Mouse (Mus musculus): Measurements from ENCODE around the gene Olfr488. TPM values are rescaled to one million over a fixed set of nuclear protein-coding genes. Genes with fewer than 3 reads are reported as not detected.
"Not testable (repeated sequence)": the region's sequence is repeated elsewhere in the genome, so short reads cannot be mapped to it uniquely, and the experiment has no call there.

Olfr488 gene
- not detected in 2 replicates for polyA plus RNA-seq (2014; fragmentation: Nextera tagmentation; extraction: Ambion mirVana)

DNA sequence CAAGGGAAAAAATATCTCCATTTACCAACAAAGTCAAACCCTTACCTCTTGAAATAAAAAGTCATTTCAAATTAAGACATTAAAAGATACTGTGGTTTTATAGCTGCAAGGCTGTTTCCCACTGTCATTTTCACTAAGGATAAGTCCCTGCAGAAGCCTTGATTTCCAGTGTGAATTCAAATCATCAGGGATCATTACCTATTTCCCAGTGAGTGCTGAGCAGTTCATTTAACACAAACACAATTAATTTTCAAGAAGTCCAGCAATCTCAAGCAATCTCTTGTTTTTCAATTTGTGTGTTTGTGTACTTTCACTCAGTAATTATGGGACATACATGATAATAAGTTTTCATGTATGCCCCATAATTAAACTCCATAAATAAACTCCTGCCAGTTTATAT lies at the start of gene Olfr488:
Olfr488 (minus strand) TSS at position 101 of the 400 bp plus-strand sequence.
- Histone ChIP-seq H3K9ac (replicated peaks; ENCODE audit: low read depth, low read length) (no peak within 1 kb of the TSS), H3K4me3 (ENCODE audit: low read depth, low read length) (no peak within 1 kb of the TSS), H3K27me3 (ENCODE audit: control insufficient read depth, insufficient read depth, low read length) (no peaks in the 10 kb centered on the region), H3K4me1 (ENCODE audit: control insufficient read depth, insufficient read depth, low read length) (no peaks in the 10 kb centered on the region), H3K36me3 (ENCODE audit: control insufficient read depth, insufficient read depth, low read length) (no peaks in the 10 kb centered on the region), H3K4me2 (ENCODE audit: low read depth, low read length) (no peak within 1 kb of the TSS), H3K9me3 (ENCODE audit: control insufficient read depth, low read length) (no peaks in the 10 kb centered on the region), H3K27ac (ENCODE audit: low read depth, low read length) (no peak within 1 kb of the TSS)
- ATAC-seq (ENCODE audit: low read depth) = no peak

DNA sequence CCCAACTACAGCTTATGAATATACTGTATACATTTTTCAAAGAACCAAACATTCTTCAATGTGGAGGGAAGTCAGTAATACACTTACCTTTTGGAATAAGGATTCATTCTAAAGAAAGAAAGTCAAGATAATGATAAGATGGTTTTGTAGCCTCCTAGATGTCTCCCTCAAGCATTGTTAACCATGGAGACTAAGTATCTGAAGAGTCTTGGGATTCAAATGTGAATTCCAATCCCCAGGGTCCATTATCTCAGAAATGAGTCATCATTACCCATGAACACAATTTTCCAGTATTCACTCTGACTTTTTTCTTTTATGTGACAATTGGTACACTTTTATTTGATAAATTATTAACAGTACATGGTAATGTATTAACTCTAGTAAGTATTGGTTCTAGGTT lies 30.7 kb upstream of the Olfr488 start, which contains the start of gene Olfr490:
Olfr490 (minus strand) TSS at position 101 of the 400 bp plus-strand sequence.
- Histone ChIP-seq H3K27me3 (ENCODE audit: control insufficient read depth, insufficient read depth, low read length) (no peaks in the 10 kb centered on the region), H3K27ac (ENCODE audit: low read depth, low read length) (no peak within 1 kb of the TSS), H3K9me3 (ENCODE audit: control insufficient read depth, low read length) (no peaks in the 10 kb centered on the region), H3K4me3 (ENCODE audit: low read depth, low read length) (no peak within 1 kb of the TSS), H3K4me1 (ENCODE audit: control insufficient read depth, insufficient read depth, low read length) (no peaks in the 10 kb centered on the region), H3K36me3 (ENCODE audit: control insufficient read depth, insufficient read depth, low read length) (no peaks in the 10 kb centered on the region), H3K4me2 (ENCODE audit: low read depth, low read length) (no peak within 1 kb of the TSS), H3K9ac (replicated peaks; ENCODE audit: low read depth, low read length) (no peak within 1 kb of the TSS)
- ATAC-seq (ENCODE audit: low read depth) = no peak

DNA sequence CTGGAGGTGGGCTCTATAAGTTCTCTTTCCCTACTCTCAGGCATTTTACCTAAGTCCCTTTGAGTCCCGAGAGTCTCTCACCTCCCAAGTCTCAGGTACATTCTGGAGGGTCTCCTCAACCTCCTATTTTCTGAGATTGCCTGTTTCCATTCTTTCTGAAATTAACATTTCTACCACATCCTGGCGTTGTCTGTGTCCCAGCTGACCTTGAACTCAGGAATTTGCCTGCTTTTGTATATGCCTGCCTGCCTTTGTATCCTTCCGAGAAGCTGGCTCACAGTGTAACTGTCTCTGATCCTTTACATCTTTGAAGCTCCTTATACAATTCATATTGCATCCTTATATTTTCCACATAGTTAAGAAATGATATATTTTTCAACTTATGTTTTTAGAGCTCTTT lies 24.6 kb downstream of the Olfr488 start:
- H3K36me3 ChIP-seq (ENCODE audit: control insufficient read depth, insufficient read depth, low read length) = no peaks in the 10 kb centered on the region
- no peaks in the 10 kb centered on the region for H3K27me3 ChIP-seq (ENCODE audit: control insufficient read depth, insufficient read depth, low read length)
- no peak overlapping the region for H3K4me3 ChIP-seq (ENCODE audit: low read depth, low read length)
- 89% methylated on average over 3 of the region's 3 CpGs for whole genome bisulfite sequencing
- no peak overlapping the region for H3K9ac ChIP-seq (replicated peaks; ENCODE audit: low read depth, low read length)
- H3K4me2 ChIP-seq (ENCODE audit: low read depth, low read length) = no peak overlapping the region
- H3K27ac ChIP-seq (ENCODE audit: low read depth, low read length) = no peak overlapping the region
- H3K9me3 ChIP-seq (ENCODE audit: control insufficient read depth, low read length) = no peaks in the 10 kb centered on the region
- no peaks in the 10 kb centered on the region for H3K4me1 ChIP-seq (ENCODE audit: control insufficient read depth, insufficient read depth, low read length)
- no peak for ATAC-seq (ENCODE audit: low read depth)

DNA sequence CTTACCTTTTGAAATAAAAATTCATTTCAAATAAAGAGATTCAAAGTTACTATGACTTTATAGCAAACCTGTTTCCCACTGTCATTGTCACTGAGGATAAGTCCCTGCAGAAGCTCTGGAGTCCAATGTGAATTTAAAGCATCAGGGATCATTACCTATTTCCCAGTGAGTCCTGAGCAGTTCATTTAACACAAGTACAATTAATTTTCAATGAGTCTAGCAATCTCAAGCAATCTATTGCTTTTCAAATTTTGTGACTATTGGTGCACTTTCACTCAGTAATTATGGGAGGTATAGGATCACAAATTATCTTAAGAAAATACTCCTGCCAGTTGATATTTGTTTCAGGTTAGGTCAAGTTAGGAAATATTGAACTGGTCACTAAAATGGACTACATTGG lies 43.6 kb downstream of the Olfr488 start, which contains the start of gene Olfr487:
Olfr487 (minus strand) TSS at position 101 of the 400 bp plus-strand sequence.
- not testable (repeated sequence) for H3K4me2 ChIP-seq (ENCODE audit: low read depth, low read length); H3K27ac ChIP-seq (ENCODE audit: low read depth, low read length); H3K4me3 ChIP-seq (ENCODE audit: low read depth, low read length); H3K36me3 ChIP-seq (ENCODE audit: control insufficient read depth, insufficient read depth, low read length); H3K4me1 ChIP-seq (ENCODE audit: control insufficient read depth, insufficient read depth, low read length); H3K9me3 ChIP-seq (ENCODE audit: control insufficient read depth, low read length); H3K9ac ChIP-seq (replicated peaks; ENCODE audit: low read depth, low read length); H3K27me3 ChIP-seq (ENCODE audit: control insufficient read depth, insufficient read depth, low read length); ATAC-seq (ENCODE audit: low read depth)

Other genes starting within 250 kb of the Olfr488 start
- not detected in 2 replicates for gene Olfr478, start 224.4 kb downstream of the Olfr488 start, polyA plus RNA-seq (2014; fragmentation: Nextera tagmentation; extraction: Ambion mirVana)
- gene Olfr479, start 207.7 kb downstream of the Olfr488 start, polyA plus RNA-seq (2014; fragmentation: Nextera tagmentation; extraction: Ambion mirVana) = not detected in 2 replicates
- not detected in 2 replicates for gene Olfr480, start 191.0 kb downstream of the Olfr488 start, polyA plus RNA-seq (2014; fragmentation: Nextera tagmentation; extraction: Ambion mirVana)
- gene Olfr481, start 178.5 kb downstream of the Olfr488 start, polyA plus RNA-seq (2014; fragmentation: Nextera tagmentation; extraction: Ambion mirVana) = not detected in 2 replicates
- not detected in 2 replicates for gene Olfr482, start 160.8 kb downstream of the Olfr488 start, polyA plus RNA-seq (2014; fragmentation: Nextera tagmentation; extraction: Ambion mirVana)
- gene Olfr483, start 157.5 kb downstream of the Olfr488 start, polyA plus RNA-seq (2014; fragmentation: Nextera tagmentation; extraction: Ambion mirVana) = not detected in 2 replicates
- not detected in 2 replicates for gene Olfr484, start 130.9 kb downstream of the Olfr488 start, polyA plus RNA-seq (2014; fragmentation: Nextera tagmentation; extraction: Ambion mirVana)
- not detected in 2 replicates for gene Olfr485, start 98.5 kb downstream of the Olfr488 start, polyA plus RNA-seq (2014; fragmentation: Nextera tagmentation; extraction: Ambion mirVana)
- not detected in 2 replicates for gene Olfr486, start 85.6 kb downstream of the Olfr488 start, polyA plus RNA-seq (2014; fragmentation: Nextera tagmentation; extraction: Ambion mirVana)
- not detected in 2 replicates for gene Olfr487, start 43.7 kb downstream of the Olfr488 start, polyA plus RNA-seq (2014; fragmentation: Nextera tagmentation; extraction: Ambion mirVana)
- gene Olfr490, start 30.6 kb upstream of the Olfr488 start, polyA plus RNA-seq (2014; fragmentation: Nextera tagmentation; extraction: Ambion mirVana) = not detected in 2 replicates
- not detected in 2 replicates for gene Olfr491, start 55.1 kb upstream of the Olfr488 start, polyA plus RNA-seq (2014; fragmentation: Nextera tagmentation; extraction: Ambion mirVana)
- gene Olfr492, start 65.3 kb upstream of the Olfr488 start, polyA plus RNA-seq (2014; fragmentation: Nextera tagmentation; extraction: Ambion mirVana) = not detected in 2 replicates
- gene Olfr493, start 88.6 kb upstream of the Olfr488 start, polyA plus RNA-seq (2014; fragmentation: Nextera tagmentation; extraction: Ambion mirVana) = not detected in 2 replicates
- gene Olfr494, start 107.0 kb upstream of the Olfr488 start, polyA plus RNA-seq (2014; fragmentation: Nextera tagmentation; extraction: Ambion mirVana) = not detected in 2 replicates
- gene Olfr495, start 134.8 kb upstream of the Olfr488 start, polyA plus RNA-seq (2014; fragmentation: Nextera tagmentation; extraction: Ambion mirVana) = not detected in 2 replicates
- gene Olfr497, start 162.1 kb upstream of the Olfr488 start, polyA plus RNA-seq (2014; fragmentation: Nextera tagmentation; extraction: Ambion mirVana) = not detected in 2 replicates
- not detected in 2 replicates for gene Olfr498, start 207.0 kb upstream of the Olfr488 start, polyA plus RNA-seq (2014; fragmentation: Nextera tagmentation; extraction: Ambion mirVana)

Data from neural tube, embryonic 14.5 days (tissue).